Mouse (Mus musculus): Measurements from ENCODE around the gene Bbs10.

DNA sequence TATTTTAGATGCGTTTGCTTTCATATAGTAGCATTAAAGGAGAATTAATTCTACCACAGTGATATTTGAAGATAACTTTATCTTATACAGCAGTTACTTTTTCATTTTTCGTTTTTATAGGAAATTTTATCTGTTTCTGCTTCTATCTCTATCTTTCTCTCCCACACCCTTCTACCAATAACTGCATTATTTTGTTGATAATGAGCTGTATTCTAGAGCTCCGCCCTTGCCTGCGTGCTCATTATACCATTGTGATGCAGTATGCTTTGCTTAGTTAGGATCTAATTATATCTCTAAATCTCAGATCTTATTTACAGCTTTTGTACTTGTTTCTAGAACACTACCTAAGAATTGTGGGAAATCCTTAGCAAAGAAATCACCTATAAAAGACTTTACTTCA lies 48.3 kb upstream of the Bbs10 start:
- TF ChIP-seq ZKSCAN1 (IDR thresholded peaks at IDR 0.05; ENCODE audit: low read depth, low read length) (no peak), SMC3 (IDR thresholded peaks at IDR 0.05; ENCODE audit: low read depth, low read length) (no peak)
